Mouse (Mus musculus): Measurements from ENCODE around the gene Opcml.

Opcml gene

GRCm38 (mm10) chr9:28251341-28251740, 460.8 kb downstream of the Opcml start:
- DNase-seq (ENCODE audit: low spot score), result no peak

- DNase-seq (ENCODE audit: low spot score), result no peak
These were observed 464.7 kb downstream of the Opcml start for GRCm38 (mm10) chr9:28255128-28255904.

GRCm38 (mm10) chr9:28255905-28256268, 465.3 kb downstream of the Opcml start:
- DNase-seq (ENCODE audit: low spot score), result no peak

GRCm38 (mm10) chr9:28261078-28261753, 470.6 kb downstream of the Opcml start:
- peak; percentile 60 for DNase-seq (ENCODE audit: low spot score)

DNA sequence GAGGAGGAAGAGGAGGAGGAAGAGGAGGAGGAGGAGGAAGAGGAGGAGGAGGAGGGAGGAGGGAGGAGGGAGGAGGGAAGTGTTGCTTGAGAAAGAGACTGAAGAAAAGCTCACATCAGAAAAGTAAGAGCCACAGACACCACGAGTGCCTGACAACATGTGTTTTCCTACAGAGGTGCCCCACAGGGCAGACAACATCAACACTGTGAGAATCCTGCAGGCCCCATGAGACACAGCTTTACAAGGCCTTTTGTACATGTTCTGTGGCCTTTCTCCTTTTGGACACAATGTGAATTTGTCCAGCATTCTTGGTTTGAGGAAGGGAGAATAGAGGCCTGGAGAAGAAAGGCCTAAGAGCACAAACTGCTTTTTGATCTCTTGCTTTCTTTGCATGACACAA, 471.4 kb downstream of the Opcml start:
- DNase-seq (ENCODE audit: low spot score), result no peak

- DNase-seq (ENCODE audit: low spot score), result no peak
These were observed 472.3 kb downstream of the Opcml start for GRCm38 (mm10) chr9:28262896-28263295.

GRCm38 (mm10) chr9:28264761-28265160, 474.2 kb downstream of the Opcml start:
- peak; percentile 36 for DNase-seq (ENCODE audit: low spot score)

DNA sequence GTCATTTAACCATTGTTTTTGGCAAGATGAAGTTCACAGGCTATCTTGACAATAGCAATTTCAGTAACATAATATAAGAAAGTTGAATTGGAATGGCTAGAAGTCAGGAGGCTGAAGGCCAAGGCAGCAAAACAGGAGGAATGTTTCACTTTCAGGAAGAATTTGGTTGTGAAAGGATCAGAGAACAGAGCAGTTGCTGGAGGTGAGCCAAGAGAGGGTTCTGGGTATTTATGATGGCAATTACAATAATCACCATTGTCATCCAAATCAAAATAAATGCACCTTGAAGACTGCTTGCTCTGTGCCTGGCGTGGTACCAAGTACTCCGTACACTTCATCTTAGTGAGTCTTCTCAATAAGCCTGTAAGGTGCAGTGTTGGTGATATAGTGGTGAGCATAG, 483.2 kb downstream of the Opcml start:
- DNase-seq (ENCODE audit: low spot score), result no peak

GRCm38 (mm10) chr9:28278555-28278954, 488.0 kb downstream of the Opcml start:
- no peak for DNase-seq (ENCODE audit: low spot score)

GRCm38 (mm10) chr9:28281025-28281424, 490.4 kb downstream of the Opcml start:
- DNase-seq (ENCODE audit: low spot score), result no peak

GRCm38 (mm10) chr9:28281571-28281970, 491.0 kb downstream of the Opcml start:
- DNase-seq (ENCODE audit: low spot score), result no peak

DNA sequence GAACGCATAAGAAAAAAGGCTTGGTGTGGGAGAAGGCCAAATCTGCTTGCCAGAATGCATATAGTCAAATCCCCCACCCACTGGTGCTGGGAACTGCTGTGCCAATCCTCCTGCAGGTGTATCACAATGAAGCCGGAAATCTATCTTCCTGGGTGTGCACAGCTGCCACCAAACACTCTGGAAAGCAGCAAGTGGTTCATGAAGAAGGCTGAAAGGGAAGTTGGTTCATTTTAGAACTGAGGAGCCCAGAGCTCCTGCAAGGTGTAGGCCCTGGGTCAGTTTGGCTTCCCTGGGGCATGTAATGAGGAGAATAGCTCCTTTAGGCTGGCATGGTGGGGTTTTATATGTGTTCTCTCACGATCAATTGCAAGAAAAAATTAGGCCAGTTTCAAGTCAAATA, 494.4 kb downstream of the Opcml start:
- DNase-seq (ENCODE audit: low spot score), result no peak

DNA sequence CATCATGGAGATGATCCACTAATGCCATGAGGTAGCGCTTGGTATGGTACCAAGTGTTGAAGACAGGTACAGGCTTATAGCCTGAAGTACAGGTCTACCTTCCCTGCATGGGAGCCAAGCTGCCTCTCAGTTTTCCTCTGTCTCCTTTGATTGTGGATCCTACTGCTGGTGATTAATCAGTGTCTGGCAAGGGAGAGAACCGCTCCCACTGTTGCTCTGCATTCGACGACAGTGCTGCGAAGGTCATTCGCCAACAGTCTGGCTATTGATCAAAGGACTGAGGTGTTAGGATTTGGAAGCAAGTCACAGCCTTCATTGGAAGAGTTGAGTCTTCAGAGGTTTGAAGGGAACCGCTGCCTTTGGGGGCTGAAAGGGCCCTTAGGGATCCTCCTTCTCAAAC, 495.8 kb downstream of the Opcml start:
- DNase-seq (ENCODE audit: low spot score), result no peak

DNA sequence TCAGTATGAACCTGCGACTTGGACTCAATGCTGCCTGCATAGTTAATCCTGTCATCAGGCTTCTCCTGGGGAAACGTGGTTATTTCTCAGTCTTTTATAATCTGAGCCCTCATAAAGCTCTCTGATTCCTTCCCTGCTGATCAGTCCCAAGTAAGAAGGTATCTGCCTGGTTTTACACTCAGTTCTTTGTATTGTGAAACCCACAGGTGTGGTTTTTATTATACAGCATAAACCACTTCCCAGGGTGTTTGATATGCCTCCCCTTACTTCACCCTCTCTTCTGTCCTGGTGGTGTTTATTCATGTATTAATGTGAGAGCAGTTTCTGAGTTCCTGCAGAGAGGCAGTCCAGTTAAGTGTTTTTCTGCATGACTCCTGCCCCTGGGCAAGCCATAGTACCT, 496.9 kb downstream of the Opcml start:
- DNase-seq (ENCODE audit: low spot score), result no peak

DNA sequence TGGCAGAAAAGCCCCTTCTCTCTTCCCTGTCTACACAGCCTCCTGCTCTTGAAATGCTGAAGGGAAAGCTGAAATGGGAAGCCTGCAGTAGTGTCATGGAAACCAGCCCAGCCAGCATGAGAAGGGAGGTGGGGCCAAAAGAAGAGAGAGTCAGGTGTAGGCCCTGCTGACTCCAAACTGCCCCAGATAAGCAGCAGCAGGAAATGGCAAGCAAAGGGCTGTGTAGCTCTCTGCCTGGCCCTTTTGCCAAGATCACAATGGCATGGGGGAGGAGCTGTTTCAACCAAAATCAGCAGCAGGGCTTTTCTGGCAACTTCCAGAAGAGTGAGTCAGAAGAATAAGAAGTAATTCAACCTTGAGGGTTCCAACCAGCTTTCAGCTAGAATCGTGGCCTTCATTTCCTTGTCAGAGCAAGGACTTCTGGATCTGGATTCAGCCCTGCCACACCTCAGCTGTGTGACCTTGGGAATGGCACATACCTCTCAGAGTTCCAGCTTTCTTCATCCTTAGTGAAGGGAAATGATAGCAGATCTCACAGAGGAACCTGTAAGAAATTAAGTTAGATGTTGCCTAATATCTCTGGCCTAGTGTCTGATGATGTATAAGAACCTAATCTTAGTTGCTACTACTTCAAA, 499.2 kb downstream of the Opcml start:
- DNase-seq (ENCODE audit: low spot score), result no peak

DNA sequence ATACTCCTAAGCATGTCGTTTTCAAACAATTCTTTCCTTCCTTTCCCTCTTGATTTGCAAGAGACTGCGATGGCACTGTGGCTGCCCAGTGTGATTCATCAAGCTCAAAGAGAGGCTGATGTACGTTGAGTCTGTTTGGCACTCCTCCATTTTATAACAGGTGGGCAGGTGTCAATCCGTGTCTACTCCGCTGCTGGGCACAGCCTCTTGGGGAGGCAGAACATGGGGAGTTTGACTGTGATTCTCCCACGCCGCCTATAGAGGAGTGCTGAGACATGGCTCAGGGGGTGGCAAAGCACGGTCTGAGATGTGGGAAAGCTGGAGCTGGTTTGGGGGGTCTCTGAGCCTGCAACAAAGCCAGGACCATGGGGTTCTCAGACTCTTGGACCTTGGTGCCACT, 513.1 kb downstream of the Opcml start:
- DNase-seq (ENCODE audit: low spot score), result no peak

DNA sequence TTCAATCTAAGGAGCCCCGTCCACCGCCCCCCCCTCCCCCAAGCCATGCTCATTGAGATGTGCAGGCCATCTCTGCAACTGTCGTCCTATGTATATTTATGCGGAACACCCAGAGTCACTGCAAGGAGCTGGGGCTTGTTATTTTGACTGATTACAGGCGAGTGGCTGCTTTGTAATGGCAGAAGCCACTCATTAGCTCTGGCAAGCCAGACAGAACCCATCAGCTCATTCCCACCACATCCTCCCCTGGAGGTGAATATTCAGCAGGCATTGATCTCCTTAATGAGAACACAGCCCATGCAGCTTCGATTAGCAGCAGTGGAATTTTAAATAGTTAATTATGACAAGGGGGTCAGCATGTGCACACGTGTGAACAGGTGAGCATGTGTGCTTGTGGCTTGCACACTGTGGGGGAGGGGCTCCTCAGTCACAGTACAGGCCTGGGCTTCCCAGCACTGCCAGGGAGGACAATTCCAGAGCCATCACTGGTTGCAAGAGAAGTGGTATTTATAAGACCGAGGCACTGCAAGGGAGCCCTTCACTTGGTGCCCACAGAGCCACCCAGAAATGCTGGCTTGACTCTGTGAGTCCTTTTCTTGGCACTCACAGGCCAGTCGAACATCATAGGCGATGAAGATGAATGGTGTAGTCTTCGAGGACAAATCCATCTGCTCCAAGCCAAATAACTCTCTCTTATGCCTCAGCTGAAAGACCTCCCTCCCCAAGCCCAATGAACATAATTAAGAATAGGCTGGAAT, 516.0 kb downstream of the Opcml start:
- no peak for DNase-seq (ENCODE audit: low spot score)

DNA sequence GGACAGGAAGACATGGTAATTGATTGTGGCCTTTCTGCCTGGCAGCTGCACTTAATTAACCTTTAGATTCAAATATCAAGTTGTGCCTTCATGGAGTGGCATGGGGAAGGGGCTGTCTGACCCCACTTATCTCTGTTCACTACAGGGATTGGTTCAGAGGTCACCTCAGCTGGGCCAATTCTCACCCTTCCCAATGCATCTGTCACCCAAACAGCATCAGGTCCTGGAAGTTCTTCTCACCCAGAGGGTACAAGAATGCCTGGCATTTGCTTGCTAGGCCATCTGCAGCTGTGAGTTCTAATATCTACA, 516.5 kb downstream of the Opcml start:
- DNase-seq (ENCODE audit: low spot score), result no peak

DNA sequence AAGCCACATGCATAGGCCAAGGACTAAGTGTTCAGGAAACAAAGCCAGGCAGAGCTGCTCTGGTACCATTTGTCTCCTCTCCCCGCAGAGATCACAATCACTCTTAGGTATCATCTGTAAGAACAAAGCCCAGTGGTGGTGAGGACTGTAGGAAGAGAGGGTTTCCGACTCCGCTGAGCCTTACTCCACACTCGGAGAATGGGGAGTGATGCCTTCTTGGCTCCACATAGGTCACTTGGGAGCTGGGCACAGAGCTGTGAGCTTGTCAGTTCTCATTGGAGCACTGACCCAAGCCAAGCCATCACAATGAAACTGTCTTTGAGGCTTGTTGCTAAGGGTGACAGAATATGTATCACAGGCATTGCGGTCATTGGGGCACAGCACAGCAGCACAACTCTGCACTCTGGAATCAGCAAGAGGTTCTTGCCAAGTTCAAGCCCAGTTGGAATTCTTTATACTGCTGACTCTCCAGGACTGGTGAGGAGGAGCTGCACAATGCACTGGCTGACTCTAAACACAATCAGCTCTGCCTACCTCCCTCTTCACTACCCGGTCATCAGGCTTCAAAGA, 517.0 kb downstream of the Opcml start:
- no peak for DNase-seq (ENCODE audit: low spot score)

DNA sequence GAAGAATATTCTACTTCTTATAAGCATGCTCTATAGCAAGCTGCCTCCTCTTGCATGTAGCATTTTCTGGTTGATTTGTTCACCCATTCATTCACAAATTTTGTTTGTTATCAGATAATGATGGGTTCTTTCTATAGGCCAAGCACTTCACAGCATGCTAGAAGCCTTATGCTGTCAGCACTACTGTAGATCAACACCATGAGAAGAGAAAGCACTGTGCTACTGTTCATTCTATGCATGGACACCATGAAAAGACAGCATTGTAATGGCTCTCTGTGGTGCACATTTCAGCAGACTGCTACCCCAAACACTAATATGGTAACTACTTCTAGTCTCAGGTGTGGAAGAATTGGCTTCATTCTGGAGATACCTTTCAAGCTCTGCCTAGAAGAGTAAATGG, 527.3 kb downstream of the Opcml start:
- DNase-seq (ENCODE audit: low spot score), result no peak

DNA sequence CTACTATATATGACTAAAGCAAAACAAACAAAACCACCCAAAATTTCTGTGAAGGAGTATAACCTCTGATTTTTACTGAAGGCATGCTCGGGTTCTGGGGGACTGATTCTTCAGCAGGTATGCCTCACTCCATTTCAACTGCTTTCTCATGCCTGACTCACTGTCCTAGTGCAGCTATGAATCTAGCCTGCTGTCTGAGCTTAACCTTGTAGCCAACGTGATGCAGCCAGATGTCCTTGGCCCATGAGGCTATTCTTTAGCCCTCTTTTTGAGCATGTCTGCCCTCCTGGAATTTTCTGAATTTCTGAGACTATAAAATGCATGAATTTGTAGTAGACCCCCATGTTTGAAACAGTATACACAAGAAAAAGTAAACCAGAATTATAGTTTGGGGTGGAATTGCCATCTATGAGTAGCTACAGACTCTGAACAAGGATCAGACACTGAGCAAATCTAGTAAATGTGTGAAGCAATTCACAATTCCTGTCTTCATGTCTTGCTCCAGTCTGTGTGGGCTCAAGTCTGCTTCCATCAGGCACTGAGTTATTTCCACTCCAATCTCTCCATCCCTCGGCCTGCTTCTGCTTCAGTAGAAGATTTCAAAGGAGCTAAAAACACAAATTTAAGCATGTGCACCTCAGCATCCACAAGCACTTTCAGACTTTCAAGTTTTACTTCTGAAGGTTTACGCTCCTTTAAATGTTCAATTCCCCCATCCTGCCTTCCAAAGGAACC, 528.6 kb downstream of the Opcml start:
- DNase-seq (ENCODE audit: low spot score), result no peak

GRCm38 (mm10) chr9:28319802-28320201, 529.2 kb downstream of the Opcml start:
- no peak for DNase-seq (ENCODE audit: low spot score)
